Mouse (Mus musculus) hindbrain, embryonic 16.5 days (tissue): ENCODE measurements around the gene Atxn3. TPM values are rescaled to one million over a fixed set of nuclear protein-coding genes. Genes with fewer than 3 reads are reported as not detected.
A peak's percentile ranks its signal among the peaks of the same experiment; 100 is the strongest.
"Not testable (repeated sequence)": the region's sequence is repeated elsewhere in the genome, so short reads cannot be mapped to it uniquely, and the experiment has no call there.

Source experiments
- ATAC-seq: fragments of 200-750 bp; cut with Nextera tagmentation; 2 replicates; pipeline ENCODE4 v1.8.0; 2017; ENCODE audit warnings: moderate TSS enrichment, moderate library complexity
- H3K27ac ChIP-seq: fragments of 300-500 bp; sonication (generic); 2 replicates; pipeline ENCODE4 v1.5.1; 2014; ENCODE audit warnings: low read depth, mild to moderate bottlenecking, control low read depth, low read length, moderate library complexity
- H3K27me3 ChIP-seq: fragments of 300-500 bp; sonication (generic); replicated peaks from 2 replicates; pipeline ENCODE4 v1.6.1; 2014; ENCODE audit warnings: low read length; ENCODE audit not compliant: control insufficient read depth, insufficient read depth
- H3K36me3 ChIP-seq: fragments of 300-500 bp; sonication (generic); 2 replicates; pipeline ENCODE4 v1.6.1; 2014; ENCODE audit warnings: mild to moderate bottlenecking, low read length, moderate library complexity, mixed read lengths; ENCODE audit not compliant: control insufficient read depth, insufficient read depth
- H3K4me1 ChIP-seq: fragments of 300-500 bp; sonication (generic); 2 replicates; pipeline ENCODE4 v1.6.1; 2014; ENCODE audit warnings: low read depth, low read length; ENCODE audit not compliant: control insufficient read depth, insufficient read depth
- H3K4me2 ChIP-seq: fragments of 300-500 bp; sonication (generic); 2 replicates; pipeline ENCODE4 v1.6.1; 2014; ENCODE audit warnings: mild to moderate bottlenecking, low read length, control low read depth, moderate library complexity
- H3K4me3 ChIP-seq: fragments of 300-500 bp; sonication (generic); 2 replicates; pipeline ENCODE4 v1.5.1; 2014; ENCODE audit warnings: mild to moderate bottlenecking, low read length, control low read depth, moderate library complexity
- H3K9ac ChIP-seq: fragments of 300-500 bp; sonication (generic); 2 replicates; pipeline ENCODE4 v1.6.1; 2014; ENCODE audit warnings: low read depth, mild to moderate bottlenecking, control low read depth, low read length, moderate library complexity
- H3K9me3 ChIP-seq: fragments of 300-500 bp; sonication (generic); 2 replicates; pipeline ENCODE4 v1.6.1; 2014; ENCODE audit warnings: mild to moderate bottlenecking, low read length, moderate library complexity; ENCODE audit not compliant: control insufficient read depth
- WGBS: fragments of 180-500 bp; shearing (Covaris S2); extraction: QIAGEN DNeasy Blood & Tissue Kit; methylation state at CpG from one replicate; pipeline ENCODE4 v1.1.7; 2014; 5-methylcytosine and 5-hydroxymethylcytosine counted together
- polyA plus RNA-seq: library from polyadenylated mRNA; unstranded; fragments of >200 nt; fragmentation: Nextera tagmentation; extraction: Ambion mirVana; gene quantifications from 2 replicates; pipeline ENCODE4 v1.2.1, GENCODE M21; 2015

Atxn3 gene
- polyA plus RNA-seq, 1 experiment from 2014 or later = 9.0 TPM

DNA sequence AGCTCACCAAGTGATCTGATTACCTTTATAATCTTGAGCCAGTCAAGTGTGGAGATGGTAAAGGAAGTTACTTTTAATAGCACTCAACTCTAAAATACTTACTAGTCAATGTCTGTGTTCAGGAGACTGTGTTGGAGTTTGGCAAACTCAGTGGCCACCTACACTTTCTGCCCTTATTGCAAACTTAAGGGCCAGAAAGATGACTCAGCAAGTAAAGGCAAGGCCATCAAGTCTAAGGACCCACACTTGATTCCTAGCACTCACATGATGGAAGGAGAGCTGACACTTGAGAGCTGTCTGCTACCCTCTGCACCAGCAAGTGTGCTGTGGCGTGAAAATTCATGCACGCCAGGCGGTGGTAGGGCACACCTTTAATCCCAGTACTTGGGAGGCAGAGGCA is 14.2 kb upstream of the Atxn3 start:
- no peak for ATAC-seq
- Histone ChIP-seq H3K36me3 (peaks cover 3% of the 10 kb centered on the region; the same call in 1 of the 2 replicates), H3K27ac (no peak overlapping the region), H3K27me3 (no peaks in the 10 kb centered on the region), H3K4me3 (no peak overlapping the region), H3K9me3 (no peaks in the 10 kb centered on the region), H3K4me2 (no peak overlapping the region), H3K4me1 (peaks cover 13% of the 10 kb centered on the region), H3K9ac (no peak overlapping the region)
- WGBS = 95% methylated on average over 3 of the region's 3 CpGs

DNA sequence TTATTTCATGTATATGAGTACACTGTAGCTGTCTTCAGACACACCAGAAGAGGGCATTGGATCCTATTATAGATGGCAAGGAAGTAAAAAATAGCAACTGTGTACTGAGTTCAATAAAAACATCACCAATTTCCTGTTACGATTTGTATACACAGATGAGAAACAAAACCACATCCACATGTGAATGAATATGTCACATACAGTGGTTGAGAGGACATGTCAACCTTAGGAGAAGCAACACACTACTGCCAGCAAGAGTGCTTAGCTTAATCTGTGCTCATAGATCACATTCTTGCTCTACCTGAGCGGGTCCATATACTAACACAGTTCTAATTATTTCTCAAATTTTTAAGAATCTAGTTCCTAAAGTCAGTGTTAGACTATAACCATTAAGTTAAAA is 13.3 kb upstream of the Atxn3 start:
- Histone ChIP-seq H3K36me3 (peaks cover 5% of the 10 kb centered on the region; the same call in 1 of the 2 replicates), H3K9me3 (no peaks in the 10 kb centered on the region), H3K4me1 (peaks cover 6% of the 10 kb centered on the region), H3K4me3 (no peak overlapping the region), H3K4me2 (no peak overlapping the region), H3K9ac (no peak overlapping the region), H3K27me3 (no peaks in the 10 kb centered on the region), H3K27ac (no peak overlapping the region)
- 94% methylated on average over 2 of the region's 2 CpGs for WGBS
- ATAC-seq = no peak

- H3K27me3 ChIP-seq, ATAC-seq, H3K4me3 ChIP-seq, H3K36me3 ChIP-seq, H3K27ac ChIP-seq, H3K9ac ChIP-seq, H3K9me3 ChIP-seq, H3K4me1 ChIP-seq: not testable (repeated sequence)
- H3K4me2 ChIP-seq = peak overlapping the region; percentile 46
- WGBS = 93% methylated on average over 5 of the region's 5 CpGs
These were observed 1.1 kb upstream of the Atxn3 start for GRCm38 (mm10) chr12:101958960-101959780.

DNA sequence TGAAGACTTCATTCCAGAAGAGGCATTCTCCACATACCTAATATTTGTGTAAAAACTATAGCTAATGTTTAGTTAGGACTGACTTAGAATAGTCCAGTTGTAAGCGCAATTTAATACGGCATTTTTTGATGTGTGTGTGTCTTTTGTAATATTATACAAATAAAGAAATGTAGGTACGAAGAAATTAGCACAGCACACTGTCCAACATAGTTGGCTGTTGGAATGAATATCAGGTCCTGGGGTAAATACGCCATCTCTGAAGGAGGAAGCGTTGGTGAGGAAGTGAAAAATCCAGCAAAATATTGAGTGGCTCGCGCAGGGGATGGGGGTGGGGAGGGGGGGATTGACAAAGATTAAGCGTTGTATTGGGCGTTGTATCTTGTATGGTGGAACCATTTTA is 510 bp upstream of the Atxn3 start:
- WGBS = 60% methylated on average over 9 of the region's 9 CpGs
- ATAC-seq = 0 out of 2 replicates have a peak, but pooled peaks have one; percentile 1
- Histone ChIP-seq H3K27ac (no peak overlapping the region), H3K36me3 (no peaks in the 10 kb centered on the region), H3K4me2 (peak overlapping the region; percentile 46), H3K9me3 (no peaks in the 10 kb centered on the region), H3K27me3 (no peaks in the 10 kb centered on the region), H3K9ac (no peak overlapping the region), H3K4me1 (peaks cover 9% of the 10 kb centered on the region), H3K4me3 (peak overlapping the region; percentile 96)

- no peak; the same call in 1 of the 2 replicates for ATAC-seq
- Histone ChIP-seq H3K27me3 (no peaks in the 10 kb centered on the region), H3K4me3 (peak overlapping the region; percentile 96), H3K9ac (peak overlapping the region; percentile 87), H3K27ac (peak overlapping the region; percentile 81), H3K4me1 (peaks cover 9% of the 10 kb centered on the region), H3K4me2 (peak overlapping the region; percentile 79), H3K9me3 (no peaks in the 10 kb centered on the region), H3K36me3 (no peaks in the 10 kb centered on the region)
- WGBS = 11% methylated on average over 26 of the region's 26 CpGs
These were observed 736 bp downstream of the Atxn3 start for GRCm38 (mm10) chr12:101957079-101957941.

- not testable (repeated sequence) for H3K27me3 ChIP-seq, H3K4me1 ChIP-seq, H3K27ac ChIP-seq, ATAC-seq, H3K9ac ChIP-seq, H3K4me2 ChIP-seq, H3K9me3 ChIP-seq, H3K36me3 ChIP-seq, H3K4me3 ChIP-seq
- 96% methylated on average over 8 of the region's 8 CpGs for WGBS
These were observed 2.2 kb downstream of the Atxn3 start for GRCm38 (mm10) chr12:101955821-101956220.

DNA sequence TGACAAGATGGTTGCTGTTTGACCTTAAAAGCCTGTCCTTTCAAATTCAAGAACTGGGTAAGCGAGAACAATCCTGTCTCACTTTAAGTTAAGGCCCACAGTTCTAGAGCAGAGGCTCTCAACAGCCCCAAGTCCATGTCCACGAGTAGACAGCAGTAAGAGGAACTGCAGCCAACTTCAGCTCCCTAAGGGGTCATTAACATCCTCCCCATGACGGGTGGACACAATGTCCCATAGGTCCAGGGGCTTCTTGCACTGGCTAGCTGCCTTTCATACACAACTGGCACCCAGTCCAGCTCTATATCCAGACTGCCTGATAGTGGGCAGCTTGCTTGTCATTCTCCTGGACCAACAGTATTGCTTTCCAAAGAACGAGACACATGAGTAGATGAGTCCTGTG is 9.2 kb downstream of the Atxn3 start:
- Histone ChIP-seq H3K9me3 (no peaks in the 10 kb centered on the region), H3K4me1 (no peaks in the 10 kb centered on the region), H3K36me3 (peaks cover 20% of the 10 kb centered on the region), H3K9ac (no peak overlapping the region), H3K4me2 (no peak overlapping the region), H3K4me3 (no peak overlapping the region), H3K27ac (no peak overlapping the region), H3K27me3 (no peaks in the 10 kb centered on the region)
- 70% methylated on average over 4 of the region's 4 CpGs for WGBS
- no peak for ATAC-seq

- H3K36me3 ChIP-seq = peaks cover 20% of the 10 kb centered on the region
- no peak for ATAC-seq
- no peaks in the 10 kb centered on the region for H3K4me1 ChIP-seq
- H3K4me3 ChIP-seq = no peak overlapping the region
- no peak overlapping the region for H3K27ac ChIP-seq
- no peak overlapping the region for H3K9ac ChIP-seq
- no peak overlapping the region for H3K4me2 ChIP-seq
- no peaks in the 10 kb centered on the region for H3K27me3 ChIP-seq
- H3K9me3 ChIP-seq = no peaks in the 10 kb centered on the region
- 81% methylated on average over 8 of the region's 8 CpGs for WGBS
These were observed 10.1 kb downstream of the Atxn3 start for GRCm38 (mm10) chr12:101947986-101948385.

DNA sequence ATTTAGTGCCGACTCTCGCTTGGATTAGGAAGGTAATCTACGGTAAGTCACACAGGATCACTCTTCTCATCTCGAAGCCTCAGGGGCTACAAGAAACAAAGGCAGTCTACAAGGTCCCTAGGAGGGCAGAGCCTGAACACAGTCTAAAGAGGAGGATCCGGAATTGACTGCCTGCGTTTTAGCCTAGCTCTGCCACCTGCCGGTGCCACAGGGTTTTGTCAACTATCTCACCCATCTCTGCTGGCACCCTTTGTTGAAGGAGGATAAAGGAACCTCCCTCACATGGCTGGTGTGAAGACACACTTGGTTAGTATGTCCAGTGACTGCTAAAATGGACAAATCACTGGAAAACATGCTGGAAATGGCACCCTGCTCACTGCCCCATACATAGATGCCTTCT is 20.5 kb downstream of the Atxn3 start:
- ATAC-seq = no peak
- H3K4me1 ChIP-seq = no peaks in the 10 kb centered on the region
- no peak overlapping the region for H3K27ac ChIP-seq
- 0 out of 2 replicates have a peak, but pooled peaks cover 5% of the 10 kb centered on the region for H3K9me3 ChIP-seq
- H3K9ac ChIP-seq = no peak overlapping the region
- WGBS = 83% methylated on average over 7 of the region's 7 CpGs
- peaks cover 29% of the 10 kb centered on the region for H3K36me3 ChIP-seq
- H3K27me3 ChIP-seq = no peaks in the 10 kb centered on the region
- no peak overlapping the region for H3K4me3 ChIP-seq
- H3K4me2 ChIP-seq = no peak overlapping the region
